Mouse (Mus musculus): Measurements from ENCODE around the gene Fbxl5. TPM values are rescaled to one million over a fixed set of nuclear protein-coding genes. Genes with fewer than 3 reads are reported as not detected.

The Fbxl5 gene
- polyA plus RNA-seq, 1 experiment from 2014 or later: 71.3 TPM

GRCm38 (mm10) chr5:43806914-43807313, 14.5 kb downstream of the Fbxl5 start:
- H3K9me3 ChIP-seq (ENCODE audit: control insufficient read depth, low read depth, low read length): no peaks in the 10 kb centered on the region
- H3K27ac ChIP-seq (ENCODE audit: low read length): no peak overlapping the region
- ATAC-seq (ENCODE audit: insufficient number of reproducible peaks, insufficient read depth, low FRiP score, low read depth): no peak
- H3K36me3 ChIP-seq (ENCODE audit: control insufficient read depth, insufficient read depth, low read length): no peaks in the 10 kb centered on the region
- no peak overlapping the region for H3K4me2 ChIP-seq (replicated peaks; ENCODE audit: low read depth, low read length)
- WGBS: 68% methylated on average over 4 of the region's 4 CpGs
- no peak overlapping the region for H3K9ac ChIP-seq (replicated peaks; ENCODE audit: low read depth, low read length)
- H3K4me3 ChIP-seq (ENCODE audit: low read depth, low read length): no peak overlapping the region
- no peaks in the 10 kb centered on the region for H3K27me3 ChIP-seq (ENCODE audit: control insufficient read depth, insufficient read depth, low read length)
- H3K4me1 ChIP-seq (ENCODE audit: control insufficient read depth, insufficient read depth, low read length): no peaks in the 10 kb centered on the region

DNA sequence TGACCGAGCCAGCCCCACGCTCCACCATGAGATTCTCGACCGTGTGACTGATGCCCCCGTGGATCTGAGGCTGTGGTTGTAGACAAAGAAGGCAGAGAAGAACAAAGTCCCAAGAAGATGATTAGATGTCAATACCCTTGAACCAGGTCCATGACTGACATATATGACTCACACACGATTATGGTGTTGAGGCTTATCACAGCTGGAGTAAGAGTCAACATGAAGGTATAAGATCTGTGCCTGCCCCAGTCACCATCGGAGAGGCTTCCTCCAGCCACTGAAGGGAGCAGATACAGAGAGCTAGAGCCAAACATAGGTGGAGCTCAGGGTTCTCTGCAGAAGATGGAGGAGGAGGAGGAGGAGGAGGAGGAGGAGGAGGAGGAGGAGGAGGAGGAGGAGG, 15.1 kb downstream of the Fbxl5 start:
- H3K36me3 ChIP-seq (ENCODE audit: control insufficient read depth, insufficient read depth, low read length): no peaks in the 10 kb centered on the region
- H3K27me3 ChIP-seq (ENCODE audit: control insufficient read depth, insufficient read depth, low read length): no peaks in the 10 kb centered on the region
- 86% methylated on average over 7 of the region's 7 CpGs for WGBS
- no peak overlapping the region for H3K4me2 ChIP-seq (replicated peaks; ENCODE audit: low read depth, low read length)
- no peaks in the 10 kb centered on the region for H3K9me3 ChIP-seq (ENCODE audit: control insufficient read depth, low read depth, low read length)
- no peaks in the 10 kb centered on the region for H3K4me1 ChIP-seq (ENCODE audit: control insufficient read depth, insufficient read depth, low read length)
- ATAC-seq (ENCODE audit: insufficient number of reproducible peaks, insufficient read depth, low FRiP score, low read depth): no peak
- no peak overlapping the region for H3K4me3 ChIP-seq (ENCODE audit: low read depth, low read length)
- no peak overlapping the region for H3K9ac ChIP-seq (replicated peaks; ENCODE audit: low read depth, low read length)
- H3K27ac ChIP-seq (ENCODE audit: low read length): no peak overlapping the region

- no peak for ATAC-seq (ENCODE audit: insufficient number of reproducible peaks, insufficient read depth, low FRiP score, low read depth)
Measured at GRCm38 (mm10) chr5:43805401-43805800, 16.0 kb downstream of the Fbxl5 start.

DNA sequence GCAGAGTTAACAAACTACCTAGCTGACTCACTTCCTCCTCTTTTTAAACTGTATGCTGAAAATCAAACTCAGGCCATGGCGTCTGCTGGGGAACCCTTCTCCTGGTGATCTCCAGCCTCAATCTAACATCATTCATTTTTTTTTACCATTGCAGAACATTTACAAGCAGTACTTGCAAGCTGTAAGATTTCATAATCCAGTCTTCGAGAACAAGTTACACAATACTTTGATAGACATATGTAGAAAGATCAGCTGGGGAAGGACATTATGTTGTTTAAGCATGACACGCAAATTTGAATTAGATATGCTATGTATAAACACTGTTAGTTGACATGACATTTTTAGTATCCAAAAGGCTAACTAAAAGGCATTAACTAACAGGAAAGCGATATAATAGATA, 19.6 kb downstream of the Fbxl5 start:
- ATAC-seq (ENCODE audit: insufficient number of reproducible peaks, insufficient read depth, low FRiP score, low read depth): no peak

More at GRCm38 (mm10) chr5:43805401-43805800, 16.0 kb downstream of the Fbxl5 start:
- no peak overlapping the region for H3K4me2 ChIP-seq (replicated peaks; ENCODE audit: low read depth, low read length)
- H3K4me1 ChIP-seq (ENCODE audit: control insufficient read depth, insufficient read depth, low read length): 0 out of 2 replicates have a peak, but pooled peaks cover 2% of the 10 kb centered on the region
- no peak overlapping the region for H3K4me3 ChIP-seq (ENCODE audit: low read depth, low read length)
- H3K9me3 ChIP-seq (ENCODE audit: control insufficient read depth, low read depth, low read length): no peaks in the 10 kb centered on the region
- no peaks in the 10 kb centered on the region for H3K27me3 ChIP-seq (ENCODE audit: control insufficient read depth, insufficient read depth, low read length)
- 80% methylated on average over 2 of the region's 2 CpGs for WGBS
- H3K27ac ChIP-seq (ENCODE audit: low read length): no peak overlapping the region
- no peaks in the 10 kb centered on the region for H3K36me3 ChIP-seq (ENCODE audit: control insufficient read depth, insufficient read depth, low read length)
- H3K9ac ChIP-seq (replicated peaks; ENCODE audit: low read depth, low read length): no peak overlapping the region

GRCm38 (mm10) chr5:43801253-43801652, 20.2 kb downstream of the Fbxl5 start:
- ATAC-seq (ENCODE audit: insufficient number of reproducible peaks, insufficient read depth, low FRiP score, low read depth): no peak
- H3K4me1 ChIP-seq (ENCODE audit: control insufficient read depth, insufficient read depth, low read length): 0 out of 2 replicates have a peak, but pooled peaks cover 2% of the 10 kb centered on the region
- no peaks in the 10 kb centered on the region for H3K36me3 ChIP-seq (ENCODE audit: control insufficient read depth, insufficient read depth, low read length)
- no peaks in the 10 kb centered on the region for H3K9me3 ChIP-seq (ENCODE audit: control insufficient read depth, low read depth, low read length)
- H3K4me2 ChIP-seq (replicated peaks; ENCODE audit: low read depth, low read length): no peak overlapping the region
- H3K9ac ChIP-seq (replicated peaks; ENCODE audit: low read depth, low read length): no peak overlapping the region
- H3K27ac ChIP-seq (ENCODE audit: low read length): no peak overlapping the region
- no peak overlapping the region for H3K4me3 ChIP-seq (ENCODE audit: low read depth, low read length)
- H3K27me3 ChIP-seq (ENCODE audit: control insufficient read depth, insufficient read depth, low read length): no peaks in the 10 kb centered on the region

More for the DNA sequence above, 19.6 kb downstream of the Fbxl5 start:
- 74% methylated on average over 4 of the region's 4 CpGs for WGBS
- no peak overlapping the region for H3K4me2 ChIP-seq (replicated peaks; ENCODE audit: low read depth, low read length)
- H3K27me3 ChIP-seq (ENCODE audit: control insufficient read depth, insufficient read depth, low read length): no peaks in the 10 kb centered on the region
- H3K9ac ChIP-seq (replicated peaks; ENCODE audit: low read depth, low read length): no peak overlapping the region
- no peaks in the 10 kb centered on the region for H3K36me3 ChIP-seq (ENCODE audit: control insufficient read depth, insufficient read depth, low read length)
- no peak overlapping the region for H3K4me3 ChIP-seq (ENCODE audit: low read depth, low read length)
- 0 out of 2 replicates have a peak, but pooled peaks cover 2% of the 10 kb centered on the region for H3K4me1 ChIP-seq (ENCODE audit: control insufficient read depth, insufficient read depth, low read length)
- no peak overlapping the region for H3K27ac ChIP-seq (ENCODE audit: low read length)
- no peaks in the 10 kb centered on the region for H3K9me3 ChIP-seq (ENCODE audit: control insufficient read depth, low read depth, low read length)

DNA sequence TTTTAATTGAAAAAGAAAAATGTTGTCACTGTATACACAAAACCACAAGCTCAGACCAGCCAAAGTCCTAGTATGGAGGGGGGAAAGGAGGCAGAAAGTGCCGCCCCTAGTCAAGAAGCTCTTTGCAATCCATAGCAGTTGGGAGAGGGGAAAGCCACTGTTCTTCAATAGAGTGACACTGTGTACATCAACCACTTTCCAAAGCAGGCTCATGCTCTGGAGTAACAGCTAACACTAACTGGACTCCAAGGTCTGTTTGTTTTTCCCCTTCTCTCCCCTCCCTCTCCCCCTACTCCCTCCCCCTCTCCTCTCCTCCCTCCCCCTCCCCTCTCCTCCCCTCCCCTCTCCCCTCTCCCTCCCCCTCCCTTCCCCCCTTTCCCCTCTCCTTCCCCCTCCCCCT, 20.7 kb downstream of the Fbxl5 start:
- no peak overlapping the region for H3K9ac ChIP-seq (replicated peaks; ENCODE audit: low read depth, low read length)
- H3K4me1 ChIP-seq (ENCODE audit: control insufficient read depth, insufficient read depth, low read length): 0 out of 2 replicates have a peak, but pooled peaks cover 2% of the 10 kb centered on the region
- H3K27ac ChIP-seq (ENCODE audit: low read length): no peak overlapping the region
- no peak overlapping the region for H3K4me2 ChIP-seq (replicated peaks; ENCODE audit: low read depth, low read length)
- WGBS: 40% methylated on average over 1 of the region's 1 CpGs
- no peaks in the 10 kb centered on the region for H3K27me3 ChIP-seq (ENCODE audit: control insufficient read depth, insufficient read depth, low read length)
- H3K36me3 ChIP-seq (ENCODE audit: control insufficient read depth, insufficient read depth, low read length): no peaks in the 10 kb centered on the region
- no peak for ATAC-seq (ENCODE audit: insufficient number of reproducible peaks, insufficient read depth, low FRiP score, low read depth)
- no peaks in the 10 kb centered on the region for H3K9me3 ChIP-seq (ENCODE audit: control insufficient read depth, low read depth, low read length)
- no peak overlapping the region for H3K4me3 ChIP-seq (ENCODE audit: low read depth, low read length)

DNA sequence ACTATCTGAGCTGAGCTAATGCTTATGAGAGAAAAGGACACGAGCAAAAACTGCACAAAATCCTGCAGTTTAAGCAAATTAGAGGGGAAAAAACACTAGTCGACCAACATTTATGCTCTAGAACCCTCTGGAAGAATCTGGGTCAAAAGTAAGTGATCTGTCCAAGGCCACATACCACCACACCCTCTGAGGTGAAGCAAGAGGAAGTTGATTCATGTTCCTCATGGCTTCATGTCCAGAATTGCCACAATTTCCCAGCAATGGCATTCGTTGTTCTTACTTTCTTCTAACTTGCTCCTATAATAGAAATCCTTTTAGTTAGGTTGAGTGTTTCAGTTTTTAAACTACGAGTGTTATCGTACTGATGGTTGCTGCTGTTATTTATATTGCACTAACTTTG, 21.9 kb downstream of the Fbxl5 start:
- H3K9me3 ChIP-seq (ENCODE audit: control insufficient read depth, low read depth, low read length): no peaks in the 10 kb centered on the region
- H3K4me1 ChIP-seq (ENCODE audit: control insufficient read depth, insufficient read depth, low read length): 0 out of 2 replicates have a peak, but pooled peaks cover 2% of the 10 kb centered on the region
- no peak overlapping the region for H3K27ac ChIP-seq (ENCODE audit: low read length)
- H3K9ac ChIP-seq (replicated peaks; ENCODE audit: low read depth, low read length): no peak overlapping the region
- H3K4me3 ChIP-seq (ENCODE audit: low read depth, low read length): no peak overlapping the region
- no peaks in the 10 kb centered on the region for H3K36me3 ChIP-seq (ENCODE audit: control insufficient read depth, insufficient read depth, low read length)
- no peak for ATAC-seq (ENCODE audit: insufficient number of reproducible peaks, insufficient read depth, low FRiP score, low read depth)
- H3K27me3 ChIP-seq (ENCODE audit: control insufficient read depth, insufficient read depth, low read length): no peaks in the 10 kb centered on the region
- WGBS: 78% methylated on average over 5 of the region's 5 CpGs
- H3K4me2 ChIP-seq (replicated peaks; ENCODE audit: low read depth, low read length): no peak overlapping the region

DNA sequence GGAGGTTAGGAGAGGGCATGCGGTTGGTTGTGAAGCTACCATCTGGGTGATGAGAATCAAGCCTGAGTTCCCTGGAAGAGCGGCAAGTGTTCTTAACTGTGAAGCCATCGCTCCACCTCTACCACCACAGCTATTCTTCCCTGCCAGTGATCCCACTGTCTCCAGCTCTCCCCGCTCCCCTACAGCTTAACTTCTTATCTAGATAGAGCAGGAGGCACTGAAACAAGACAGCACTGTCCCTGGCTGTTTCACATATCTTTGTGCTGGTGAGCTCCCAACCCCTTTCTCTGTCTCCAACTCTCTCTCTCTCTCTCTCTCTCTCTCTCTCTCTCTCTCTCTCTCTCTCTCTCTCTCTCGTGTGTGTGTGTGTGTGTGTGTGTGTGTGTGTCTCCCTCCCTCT, 29.1 kb downstream of the Fbxl5 start:
- H3K4me3 ChIP-seq (ENCODE audit: low read depth, low read length): no peak overlapping the region
- no peak overlapping the region for H3K27ac ChIP-seq (ENCODE audit: low read length)
- H3K9me3 ChIP-seq (ENCODE audit: control insufficient read depth, low read depth, low read length): no peaks in the 10 kb centered on the region
- H3K4me1 ChIP-seq (ENCODE audit: control insufficient read depth, insufficient read depth, low read length): no peaks in the 10 kb centered on the region
- ATAC-seq (ENCODE audit: insufficient number of reproducible peaks, insufficient read depth, low FRiP score, low read depth): no peak
- no peak overlapping the region for H3K4me2 ChIP-seq (replicated peaks; ENCODE audit: low read depth, low read length)
- H3K27me3 ChIP-seq (ENCODE audit: control insufficient read depth, insufficient read depth, low read length): no peaks in the 10 kb centered on the region
- no peaks in the 10 kb centered on the region for H3K36me3 ChIP-seq (ENCODE audit: control insufficient read depth, insufficient read depth, low read length)
- H3K9ac ChIP-seq (replicated peaks; ENCODE audit: low read depth, low read length): no peak overlapping the region
- WGBS: 79% methylated on average over 5 of the region's 5 CpGs

GRCm38 (mm10) chr5:43787976-43788752, 33.3 kb downstream of the Fbxl5 start:
- H3K27ac ChIP-seq (ENCODE audit: low read length): no peak overlapping the region
- no peak overlapping the region for H3K4me2 ChIP-seq (replicated peaks; ENCODE audit: low read depth, low read length)
- H3K27me3 ChIP-seq (ENCODE audit: control insufficient read depth, insufficient read depth, low read length): no peaks in the 10 kb centered on the region
- no peak overlapping the region for H3K4me3 ChIP-seq (ENCODE audit: low read depth, low read length)
- no peak overlapping the region for H3K9ac ChIP-seq (replicated peaks; ENCODE audit: low read depth, low read length)
- H3K36me3 ChIP-seq (ENCODE audit: control insufficient read depth, insufficient read depth, low read length): no peaks in the 10 kb centered on the region
- H3K9me3 ChIP-seq (ENCODE audit: control insufficient read depth, low read depth, low read length): no peaks in the 10 kb centered on the region
- no peak for ATAC-seq (ENCODE audit: insufficient number of reproducible peaks, insufficient read depth, low FRiP score, low read depth)
- no peaks in the 10 kb centered on the region for H3K4me1 ChIP-seq (ENCODE audit: control insufficient read depth, insufficient read depth, low read length)
- 61% methylated on average over 9 of the region's 9 CpGs for WGBS

All from stomach, embryonic 14.5 days (tissue).